Mouse (Mus musculus) c-Kit-negative CD71-positive TER-119-positive erythroid progenitor cells, embryonic 14.5 days (primary cell): ENCODE measurements around the gene Shmt2.

Source experiments
- DNase-seq: peaks from one replicate; pipeline ENCODE4 v3.0.0-alpha.2; 2013; ENCODE audit warnings: low read depth, low spot score

Gene Shmt2

DNA sequence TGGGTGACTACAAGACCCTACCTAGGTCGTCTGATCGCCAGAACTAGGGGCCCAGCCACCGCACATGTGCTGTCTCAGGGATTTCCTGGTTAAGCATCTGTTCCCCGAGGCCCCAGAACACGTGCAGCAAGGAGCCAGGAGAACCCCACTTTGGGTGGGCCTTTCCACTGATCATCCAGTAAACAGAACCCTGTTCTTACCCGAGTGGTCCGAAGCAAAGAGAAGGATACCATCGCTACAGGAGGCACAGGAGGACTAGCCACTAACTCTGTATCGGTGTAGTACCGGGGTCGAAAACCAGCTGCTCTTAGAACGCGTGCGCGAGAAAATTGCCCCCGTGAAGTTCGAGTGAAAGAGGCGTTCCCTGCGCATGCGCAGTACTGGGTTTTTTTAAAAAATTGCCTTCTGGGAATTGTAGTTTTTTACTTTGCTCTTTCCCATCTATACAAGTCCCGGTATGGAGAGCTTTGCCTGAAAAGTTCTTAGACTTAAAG lies at the start of gene Shmt2:
Gene Shmt2 (minus strand): TSS at position 357 of the 494 bp plus-strand sequence.
- DNase-seq: peak; percentile 87

DNA sequence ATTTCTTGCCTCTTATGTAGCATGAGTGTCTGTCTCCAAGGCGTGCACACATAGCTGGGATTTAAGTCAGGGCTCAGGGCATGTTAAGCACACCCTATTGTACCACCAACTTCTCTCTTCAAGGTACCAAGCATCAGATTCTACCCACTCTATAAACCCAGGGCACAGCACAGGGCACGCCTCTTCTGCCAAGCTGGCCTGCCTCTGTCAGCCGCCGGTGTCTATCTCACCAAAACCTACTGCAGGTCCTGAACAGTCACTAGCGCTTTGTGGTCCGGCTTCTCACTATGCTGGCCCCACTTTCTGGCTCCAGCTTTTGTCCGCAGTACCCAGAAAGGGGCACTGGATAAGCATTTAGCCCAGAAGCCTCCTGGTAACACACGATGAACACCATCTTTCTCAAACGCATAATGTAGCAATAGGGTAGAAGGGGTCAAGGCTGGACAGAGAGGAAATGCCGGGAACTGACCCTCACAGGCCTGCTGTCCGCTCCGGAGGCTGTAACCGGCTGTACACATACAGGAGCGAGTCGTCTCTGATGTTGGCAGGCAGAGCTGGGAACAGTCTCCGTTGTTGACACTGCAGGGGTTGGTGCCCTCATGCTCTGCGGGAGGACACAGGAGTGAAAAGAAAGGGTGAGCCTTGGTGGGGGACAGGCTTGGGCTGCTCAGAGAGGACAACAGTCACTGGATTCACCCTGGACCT lies 48.8 kb upstream of the Shmt2 start:
- no peak for DNase-seq

DNA sequence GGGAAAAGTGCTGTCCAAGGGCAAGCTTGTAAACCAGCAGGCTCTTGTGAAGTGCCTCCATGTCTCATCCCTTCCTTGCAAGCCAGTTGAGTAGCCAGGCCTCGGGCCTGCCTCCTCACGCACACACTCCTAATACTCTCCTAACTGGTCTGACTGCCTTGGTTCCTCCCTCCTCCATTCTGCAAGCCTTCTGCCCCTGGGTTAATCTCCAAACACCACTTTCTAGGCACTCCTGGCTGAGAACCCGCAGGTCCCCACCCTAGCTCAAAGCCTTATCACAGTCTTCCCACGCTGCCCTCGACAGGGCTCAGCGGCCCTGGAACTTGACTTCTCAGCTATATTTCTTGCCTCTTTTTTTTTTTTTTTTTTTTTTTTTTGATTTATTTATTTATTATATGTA lies 48.1 kb upstream of the Shmt2 start:
- peak; percentile 28 for DNase-seq

DNA sequence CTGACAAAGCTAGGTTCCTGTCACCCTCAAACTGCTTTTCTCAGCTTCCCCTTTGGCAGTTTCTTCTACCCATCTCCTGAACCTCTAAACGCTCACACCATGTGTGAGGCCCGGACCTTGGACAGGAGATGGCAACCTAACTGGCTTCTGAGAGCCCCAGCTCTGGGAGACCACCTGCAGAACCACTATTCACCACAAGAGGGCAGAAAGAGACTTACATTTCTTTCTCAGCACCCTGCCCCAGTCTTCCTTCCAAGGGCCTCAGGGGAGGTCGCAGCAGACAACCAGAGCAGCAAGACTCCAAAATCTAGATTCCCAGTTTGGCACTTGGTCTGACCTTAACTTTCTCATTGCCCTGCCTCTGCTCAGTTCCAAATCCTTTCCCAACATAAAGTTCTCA lies 47.2 kb upstream of the Shmt2 start:
- peak; percentile 52 for DNase-seq

DNA sequence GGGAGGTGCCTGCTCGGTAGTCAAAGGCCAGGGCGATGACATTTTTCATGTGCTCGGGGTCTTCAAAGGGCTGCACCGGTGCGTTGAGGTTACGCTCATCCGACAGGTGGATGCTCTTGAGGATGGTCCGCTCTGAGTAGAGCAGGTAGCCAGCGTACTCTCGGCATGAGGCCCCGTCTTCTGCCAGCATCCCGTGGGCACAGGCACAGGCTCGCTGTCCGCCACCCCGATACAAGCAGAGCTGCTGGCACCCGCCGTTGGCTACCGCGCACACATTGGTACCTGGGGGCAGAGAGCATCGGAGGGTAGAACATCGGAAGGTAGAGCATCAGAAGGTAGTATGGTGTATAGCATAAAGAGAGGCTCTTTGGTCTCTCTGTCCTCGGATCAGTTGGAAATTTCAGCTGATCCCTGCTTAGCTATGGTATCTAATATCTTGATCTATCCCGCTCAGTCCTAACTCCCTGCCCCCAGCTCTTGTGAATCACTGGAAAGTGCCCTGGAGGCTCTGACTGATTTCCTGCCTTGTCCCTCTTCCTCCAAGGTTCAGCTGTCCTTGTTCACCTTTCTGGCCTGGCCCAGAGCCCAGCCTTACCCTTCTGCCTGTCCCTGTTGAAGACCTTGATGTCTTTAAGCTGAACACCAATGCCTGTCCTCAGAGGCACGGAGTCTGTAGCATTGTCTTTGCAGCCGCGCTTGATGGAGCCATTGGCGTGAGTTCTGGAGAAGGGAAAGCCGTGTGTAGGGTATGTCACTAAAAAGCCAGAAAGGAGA lies 44.5 kb upstream of the Shmt2 start:
- DNase-seq: no peak

DNA sequence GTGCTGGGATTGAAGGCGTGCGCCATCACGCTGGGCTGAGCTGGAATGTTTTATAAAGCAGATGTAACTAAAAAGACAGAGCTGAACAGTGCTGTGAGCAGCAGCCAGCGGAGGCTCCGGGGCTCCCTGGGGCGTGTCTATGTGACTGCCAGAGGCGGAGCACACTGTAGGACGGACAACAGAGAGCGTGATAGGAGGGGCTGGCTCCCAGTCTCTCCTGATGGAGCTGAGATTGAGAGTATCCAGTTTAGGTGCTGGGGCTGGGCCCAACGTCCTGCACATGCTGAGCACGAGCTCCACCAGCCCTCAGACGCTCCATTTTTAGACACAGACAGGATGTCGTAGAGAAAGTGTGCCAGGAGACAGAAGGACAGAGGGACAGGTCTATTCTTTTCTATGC lies 42.1 kb upstream of the Shmt2 start:
- no peak for DNase-seq

DNA sequence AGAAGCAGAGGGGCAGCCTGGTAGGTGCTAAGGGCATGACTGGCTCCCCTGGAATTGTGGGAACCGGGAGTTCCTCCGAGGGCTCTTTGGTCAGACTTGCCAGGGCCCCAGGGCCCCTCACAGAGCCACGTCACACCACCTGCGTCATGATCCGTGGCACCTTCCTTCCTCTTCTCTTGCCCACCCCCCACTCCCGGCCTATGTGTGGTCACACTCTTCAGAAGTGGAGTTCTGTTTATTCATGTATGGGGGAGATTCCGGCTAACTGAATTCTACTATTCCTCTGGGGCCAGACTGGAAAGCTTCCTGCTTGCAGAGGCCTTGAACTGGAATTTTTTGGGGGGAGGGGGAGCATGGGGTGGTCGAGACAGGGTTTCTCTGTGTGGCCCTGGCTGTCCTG lies 41.6 kb upstream of the Shmt2 start:
- no peak for DNase-seq

DNA sequence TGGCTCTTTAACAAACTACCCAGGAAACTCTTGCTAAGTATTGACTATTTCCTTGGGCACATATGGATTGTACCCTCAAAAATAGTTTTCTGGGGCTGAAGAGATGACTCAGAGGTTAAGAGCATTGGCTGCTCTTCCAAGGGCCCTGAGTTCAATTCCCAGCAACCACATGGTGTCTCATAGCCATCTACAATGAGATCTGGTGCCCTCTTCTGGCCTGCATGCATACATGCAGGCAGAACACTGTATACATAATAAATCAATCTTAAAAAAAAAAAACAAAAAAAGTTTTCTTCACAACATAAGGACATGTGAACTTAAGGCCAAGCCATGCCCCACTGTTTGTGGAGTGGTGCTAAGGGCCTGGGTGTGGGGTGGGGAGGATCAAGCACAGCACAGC lies 38.9 kb upstream of the Shmt2 start:
- no peak for DNase-seq

DNA sequence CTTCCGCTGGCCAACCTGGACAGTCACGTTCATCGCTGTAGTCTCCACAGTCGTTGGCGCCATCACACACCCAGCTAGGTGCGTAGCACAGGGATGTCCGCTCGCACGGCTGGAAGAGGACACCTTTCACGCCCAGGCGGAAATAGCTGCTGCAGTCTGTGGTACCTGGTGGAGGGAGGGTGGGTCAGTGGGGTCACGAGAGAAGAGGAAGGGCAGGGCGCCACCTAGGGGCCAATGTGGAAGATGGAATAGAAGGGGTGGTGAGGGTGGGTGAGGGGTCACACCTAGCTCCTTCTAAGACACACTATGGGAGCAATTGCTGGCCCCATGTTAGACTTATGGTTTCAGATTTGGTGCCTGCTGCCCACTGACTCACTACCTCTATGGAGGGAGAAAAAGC lies 35.2 kb upstream of the Shmt2 start:
- DNase-seq: no peak

DNA sequence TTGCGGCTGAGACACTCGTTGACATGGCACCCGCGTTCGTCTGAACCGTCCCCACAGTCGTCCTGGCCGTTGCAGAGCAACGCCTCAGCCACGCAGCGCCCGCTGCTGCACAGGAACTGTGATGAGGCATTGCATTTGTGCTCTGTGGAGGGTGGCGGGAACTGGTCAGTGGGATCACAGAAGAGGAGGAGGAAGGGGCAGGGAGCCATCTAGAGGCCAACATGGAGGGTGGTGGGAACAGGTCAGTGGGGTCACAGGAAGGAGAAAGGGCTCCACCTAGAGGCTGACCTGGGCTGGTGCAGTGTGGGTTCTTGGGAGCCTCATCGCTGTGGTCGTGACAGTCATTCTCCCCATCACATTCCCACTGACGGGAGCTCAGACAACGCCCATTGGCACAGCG lies 33.5 kb upstream of the Shmt2 start:
- DNase-seq: no peak

DNA sequence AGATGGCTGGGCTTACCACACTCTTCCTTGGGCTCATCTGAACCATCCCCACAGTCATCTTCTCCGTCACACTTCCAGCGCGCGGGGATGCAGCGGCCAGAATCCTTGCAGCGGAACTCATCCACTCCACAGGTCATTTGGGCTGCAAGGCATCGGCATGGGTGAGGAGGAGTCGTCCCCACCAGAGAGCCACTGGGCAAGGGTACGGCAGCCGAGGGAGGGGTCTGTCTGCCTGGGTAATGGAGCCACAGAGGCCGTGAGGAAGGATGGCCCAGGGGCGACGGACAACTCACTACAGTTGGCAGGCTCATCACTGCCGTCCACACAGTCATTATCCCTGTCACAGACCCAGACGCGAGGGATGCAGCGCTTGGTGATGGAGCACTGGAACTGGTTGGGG lies 27.6 kb upstream of the Shmt2 start:
- no peak for DNase-seq

DNA sequence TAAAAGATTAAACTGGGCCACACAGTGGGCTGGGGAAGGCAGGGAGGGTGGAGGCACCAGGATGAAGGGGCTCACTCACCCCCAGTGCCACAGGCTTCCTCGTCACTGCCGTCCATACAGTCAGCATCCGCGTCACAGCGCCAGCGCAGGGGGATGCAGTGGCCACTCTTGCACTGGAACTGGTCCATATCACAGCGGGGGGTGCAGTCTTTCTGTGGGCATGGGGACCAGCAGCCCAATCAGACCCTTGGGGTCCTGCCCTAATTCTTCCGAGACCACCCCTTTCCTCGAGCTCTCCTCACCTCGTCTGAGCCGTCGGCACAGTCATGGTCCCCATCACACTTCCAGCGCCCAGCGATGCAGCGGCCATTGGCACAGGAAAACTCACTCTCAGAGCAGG lies 26.0 kb upstream of the Shmt2 start:
- DNase-seq: no peak

DNA sequence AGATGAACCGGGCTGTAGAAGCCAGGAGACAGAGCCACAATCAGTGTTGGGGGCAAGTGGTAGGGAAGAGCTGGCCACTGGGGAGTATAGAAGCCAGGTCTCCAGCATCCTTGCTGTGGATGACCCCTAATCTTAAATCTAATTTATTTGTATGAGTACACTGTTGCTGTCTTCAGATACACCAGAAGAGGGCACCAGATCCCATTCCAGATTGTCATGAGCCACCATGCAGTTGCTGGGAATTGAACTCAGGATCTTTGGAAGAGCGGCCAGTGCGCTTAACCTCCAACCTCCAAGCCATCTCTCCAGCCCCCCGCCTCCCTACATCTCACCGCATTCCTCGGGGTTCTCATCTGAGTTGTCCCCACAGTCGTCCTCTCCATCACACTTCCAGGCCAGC lies 24.3 kb upstream of the Shmt2 start:
- DNase-seq: no peak

DNA sequence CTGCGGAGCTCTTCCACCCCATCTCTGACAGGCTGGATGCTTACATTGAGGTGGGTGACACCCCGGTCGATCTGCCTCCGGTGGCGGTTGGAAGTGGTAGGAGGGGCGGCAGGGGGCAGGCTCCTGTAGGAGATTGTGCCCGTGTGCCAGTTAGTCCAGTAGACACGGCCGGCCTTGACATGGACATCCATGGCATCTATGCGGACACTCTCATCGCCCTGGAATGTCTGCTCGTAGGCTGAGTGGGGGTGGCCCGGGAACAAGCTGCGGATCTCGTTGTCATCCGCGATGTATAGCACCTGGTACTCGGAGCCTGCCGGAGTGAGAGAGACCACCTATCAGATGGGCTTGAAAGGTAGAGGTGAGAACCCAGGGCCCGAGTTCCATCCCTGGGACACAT lies 22.1 kb upstream of the Shmt2 start:
- no peak for DNase-seq

DNA sequence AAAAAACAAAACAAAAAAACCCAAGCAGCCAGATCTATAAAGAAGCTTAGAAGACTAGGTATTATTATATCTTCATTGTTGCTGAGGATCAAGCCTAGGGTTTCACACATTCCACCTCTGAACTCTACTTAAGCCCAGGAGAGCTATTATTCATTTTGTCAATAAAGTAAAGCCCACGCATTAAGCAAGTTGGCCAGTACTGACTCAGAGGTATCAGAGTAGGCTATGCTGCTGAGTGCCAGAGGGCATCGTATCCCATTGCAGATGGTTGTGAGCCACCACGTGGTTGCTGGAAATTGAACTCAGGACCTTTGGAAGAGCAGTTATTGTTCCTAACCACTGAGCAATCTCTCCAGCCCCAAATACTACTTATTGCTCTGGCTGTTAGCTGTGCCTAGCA lies 21.7 kb upstream of the Shmt2 start:
- DNase-seq: no peak

DNA sequence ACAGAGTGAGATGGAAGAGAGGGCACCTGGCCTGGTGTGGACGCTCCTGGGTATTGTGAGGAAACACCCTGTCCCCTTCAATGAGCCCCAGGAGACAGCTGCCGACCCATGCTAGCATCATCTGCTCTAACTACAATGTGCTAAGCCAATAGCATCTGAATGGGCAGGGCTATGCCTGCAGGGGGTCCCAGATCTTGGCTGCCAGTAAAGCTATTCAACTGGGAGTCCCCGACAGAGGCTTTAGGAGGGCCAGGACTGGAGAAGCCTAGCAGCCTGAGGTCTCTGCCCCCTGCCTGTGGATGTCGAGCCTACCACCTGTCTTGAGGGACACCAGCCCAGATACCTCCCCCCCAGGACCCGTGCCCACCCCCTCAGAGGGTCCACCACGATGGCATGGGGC lies 20.5 kb upstream of the Shmt2 start:
- DNase-seq: no peak

DNA sequence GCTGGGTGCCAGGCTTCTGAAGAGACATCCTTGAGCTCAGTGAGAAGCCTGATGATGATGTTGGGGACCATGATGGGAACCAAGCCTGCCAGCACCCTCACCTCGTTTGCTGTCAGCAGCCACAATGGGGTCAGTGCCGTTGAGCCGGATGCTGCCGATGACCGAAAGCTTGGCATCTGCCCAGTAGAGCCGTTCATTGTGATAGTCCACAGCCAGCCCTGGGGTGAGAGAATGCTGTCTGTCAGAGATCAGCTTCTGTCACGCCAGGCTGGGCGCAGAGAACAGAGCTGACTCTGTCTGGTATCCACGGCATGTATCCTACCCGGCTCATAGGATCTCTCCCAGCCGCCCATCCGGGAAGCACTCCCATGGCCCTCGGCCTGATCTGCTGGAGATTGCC lies 19.8 kb upstream of the Shmt2 start:
- DNase-seq: no peak

DNA sequence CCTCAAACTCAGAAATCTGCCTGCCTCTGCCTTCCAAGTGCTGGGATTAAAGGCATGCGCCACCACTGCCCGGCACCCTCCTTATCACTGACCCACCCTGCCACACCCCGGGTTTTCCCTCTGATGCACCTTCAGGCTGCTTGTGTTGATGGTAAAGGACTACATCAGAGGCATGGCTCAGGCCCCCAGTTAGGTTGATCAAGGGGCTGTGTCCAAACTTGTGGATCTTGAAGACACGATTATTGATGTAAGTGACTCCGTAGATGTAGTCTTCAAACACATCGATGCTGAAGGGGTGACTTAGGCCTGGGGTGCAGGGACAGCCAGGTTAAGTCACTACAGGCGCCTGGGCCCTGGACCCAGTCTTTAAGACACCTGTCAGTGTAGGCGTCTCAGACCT lies 19.3 kb upstream of the Shmt2 start:
- DNase-seq: no peak

DNA sequence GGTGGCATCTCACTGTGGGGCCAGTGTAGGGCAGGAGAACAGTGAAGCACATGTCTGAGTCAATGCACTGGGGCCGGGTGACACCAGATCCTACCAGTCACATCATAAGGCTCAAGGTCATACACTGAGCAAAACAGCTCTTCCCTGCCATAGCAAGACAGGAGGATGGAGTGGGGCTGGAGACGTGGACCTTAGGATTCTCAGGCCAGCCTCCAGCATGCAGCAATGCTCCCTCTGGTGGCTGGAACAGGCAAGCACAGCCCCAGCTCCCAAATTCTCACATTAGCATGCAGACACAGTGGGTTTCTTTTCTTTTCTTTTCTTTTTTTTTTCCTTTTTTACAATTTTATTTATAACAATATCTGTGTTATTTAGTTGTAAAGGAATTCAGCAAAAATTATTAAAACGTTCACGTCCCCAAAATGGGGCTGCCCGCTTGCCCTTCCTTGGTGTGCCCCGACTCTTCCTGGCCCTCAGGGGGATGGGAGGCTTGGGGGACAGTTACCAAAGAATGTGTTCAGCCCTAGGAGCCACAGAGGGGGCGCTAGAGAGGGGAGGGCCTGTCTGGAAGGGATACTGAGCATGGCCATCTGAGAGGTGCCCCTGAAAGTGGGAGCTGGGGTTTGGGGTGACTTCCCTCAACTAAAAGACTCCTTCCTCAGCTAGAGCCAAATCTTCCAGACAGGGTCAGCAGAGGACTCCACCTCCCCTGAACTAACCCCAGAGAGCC lies 15.8 kb upstream of the Shmt2 start:
- DNase-seq: no peak

DNA sequence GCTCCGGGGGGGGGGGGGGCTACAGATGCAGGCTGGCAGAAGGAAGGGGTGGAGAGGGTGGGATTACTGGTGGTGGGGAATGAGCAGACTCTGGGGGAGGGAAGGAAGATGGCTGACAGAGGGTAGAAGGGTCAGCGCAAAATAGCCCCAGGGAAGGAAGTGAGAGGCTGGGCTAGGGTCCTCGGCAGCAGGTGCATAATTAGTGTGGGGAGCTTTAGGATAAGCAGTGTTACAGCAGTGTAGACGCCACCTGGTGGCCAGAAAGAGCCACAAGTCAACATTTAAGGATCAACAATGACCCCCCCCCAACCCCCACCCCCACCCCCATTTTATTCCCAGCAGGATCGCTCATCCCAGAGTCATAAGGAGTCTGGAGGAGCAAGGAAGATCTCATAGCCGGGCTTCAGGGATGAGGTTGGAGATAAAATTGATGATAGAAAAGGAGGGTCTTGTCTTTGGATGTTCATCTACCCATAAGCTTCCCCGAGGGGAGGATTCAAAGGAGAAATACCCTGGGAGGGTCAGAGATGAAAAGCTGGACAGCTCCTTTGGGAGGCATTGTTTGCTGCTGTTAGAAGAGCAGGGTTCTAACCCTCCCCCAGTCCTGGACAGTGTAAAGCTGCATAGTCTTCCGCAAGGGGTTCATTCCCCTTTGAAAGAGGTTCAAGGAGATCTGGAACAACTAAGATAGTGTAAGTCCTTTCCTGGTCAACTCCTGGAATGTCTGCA lies 14.5 kb upstream of the Shmt2 start:
- no peak for DNase-seq

DNA sequence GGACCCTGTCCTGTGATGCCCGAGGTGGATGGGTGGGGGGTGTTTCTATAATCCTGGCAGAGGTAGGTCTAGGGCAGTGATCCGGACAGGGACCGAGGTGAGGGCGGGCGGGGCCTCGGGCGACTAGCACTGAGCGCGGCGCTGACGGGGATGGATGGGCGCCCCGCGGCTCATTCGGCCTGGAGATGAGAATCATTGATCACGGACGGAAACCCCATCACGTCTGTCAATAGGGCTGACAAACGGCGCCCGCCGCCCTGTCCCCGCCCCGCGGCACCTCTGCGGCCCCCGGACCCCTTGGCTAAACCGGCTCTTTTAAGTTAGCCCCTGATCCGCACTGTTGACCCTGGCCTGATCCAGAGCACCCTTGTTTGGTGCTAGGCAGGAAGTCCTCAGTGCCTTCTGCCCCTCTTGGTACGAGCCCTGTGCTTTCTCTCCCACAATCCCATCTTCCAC lies 12.7 kb upstream of the Shmt2 start:
- no peak for DNase-seq
